Comparison of ENCODE assay signal across 8 mouse cellular contexts in genomic region chr16:9768981-9769380, GRCm38 (mm10).
"Had no signal": no experiment of that assay in that cellular context is flagged by ENCODE, and none has a peak within 500 bp of the region (broad histone marks: within the 10 kb centered on the region; RNA-seq: fewer than 3 reads in every experiment).

No protein-coding gene starts in this region.

- H3K4me3 ChIP-seq: liver, embryonic 13.5 days had no signal

- DNase-seq: kidney, adult 18-20 months; kidney, adult 9 months; kidney, postnatal 14 days; kidney, postnatal 4 days; liver, embryonic 13.5 days; lung, adult 2 months; midbrain, embryonic 14.5 days; thymus, postnatal 25 days had no signal

- H3K27ac ChIP-seq: liver, embryonic 13.5 days had no signal
